Mouse (Mus musculus) A20 (cell line): Measurements from ENCODE around the gene Glis3.

Experiments
- DNase-seq: peaks from one replicate; pipeline ENCODE4 v3.0.0-alpha.2; 2011; ENCODE audit warnings: low read depth, low spot score

The Glis3 gene

DNA sequence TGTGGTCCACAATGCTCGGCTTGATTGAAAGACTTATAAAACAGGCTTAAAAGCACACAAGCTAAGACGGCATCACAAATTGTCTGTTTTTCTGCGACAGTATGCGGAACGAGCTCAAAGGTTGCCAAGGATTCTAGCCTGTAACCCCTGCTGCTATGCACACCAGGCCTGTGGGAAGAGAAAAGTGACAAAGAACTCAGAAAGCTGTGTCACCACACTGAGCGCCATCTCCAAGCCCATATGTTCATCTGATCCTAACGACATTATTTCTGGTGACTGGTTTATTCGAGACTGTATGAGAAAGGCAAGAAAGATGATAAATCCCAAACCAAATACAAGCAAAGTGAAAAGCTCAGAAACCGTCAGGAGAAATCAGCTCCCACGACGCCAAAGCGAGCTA is 144.9 kb downstream of the Glis3 start:
- DNase-seq = no peak

DNA sequence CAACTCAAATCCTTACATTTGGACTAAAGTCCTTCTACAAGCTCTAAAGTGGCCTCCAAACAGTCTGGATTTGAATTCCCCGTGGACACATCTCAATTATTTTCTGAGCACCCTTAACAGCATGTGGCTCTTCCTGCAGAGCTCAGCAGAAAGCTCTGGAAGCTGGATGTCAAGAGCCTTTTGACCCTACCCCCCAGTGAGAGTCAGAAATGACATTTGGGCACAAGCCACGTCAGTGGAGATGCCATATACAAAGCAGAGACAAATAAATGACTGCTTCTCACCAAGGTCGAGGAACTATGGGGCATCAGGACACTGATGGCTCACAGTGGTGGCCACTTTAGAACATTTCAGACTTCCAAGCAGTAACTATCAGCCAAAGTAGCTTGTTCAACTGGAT is 146.3 kb downstream of the Glis3 start:
- no peak for DNase-seq

GRCm38 (mm10) chr19:28531750-28532149 is 148.1 kb downstream of the Glis3 start:
- no peak for DNase-seq

DNA sequence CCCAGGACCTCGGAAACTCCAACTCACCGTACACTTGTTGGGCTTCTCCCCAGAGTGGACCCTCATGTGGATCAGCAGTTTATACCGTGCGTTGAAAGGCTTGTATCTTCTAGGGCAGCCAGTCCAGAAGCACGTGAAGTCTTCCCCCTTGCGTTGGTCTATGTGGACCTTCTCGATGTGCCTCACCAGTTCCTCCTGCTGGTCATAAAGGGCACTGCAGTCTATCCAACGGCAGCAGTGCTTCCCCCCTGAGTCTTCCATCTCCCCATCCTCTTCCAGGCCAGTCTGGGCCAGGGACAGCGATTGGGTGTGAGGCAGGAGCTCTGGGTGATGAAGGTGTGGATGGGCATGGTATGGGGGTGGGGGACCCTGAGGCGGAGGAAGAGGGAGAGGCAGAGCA is 149.0 kb downstream of the Glis3 start:
- DNase-seq = peak; percentile 56

DNA sequence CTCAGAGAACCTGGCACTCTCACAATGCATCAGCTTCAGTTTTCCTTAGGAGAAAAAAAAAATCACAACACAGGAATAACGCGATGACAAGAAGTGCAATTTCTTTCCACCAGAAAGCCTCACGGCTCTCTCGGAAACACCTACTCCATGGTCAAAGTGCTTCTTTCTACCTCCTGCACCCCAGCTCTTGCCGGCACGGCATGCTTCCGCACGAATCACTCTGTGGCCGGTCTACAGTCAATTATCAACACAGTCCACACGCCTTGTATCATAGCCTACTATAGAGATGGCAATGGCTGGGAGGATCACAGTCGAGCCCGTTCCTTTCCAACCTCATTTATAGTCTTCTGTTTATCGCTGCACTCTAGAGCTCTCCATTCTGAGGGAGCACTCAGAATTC is 150.9 kb downstream of the Glis3 start:
- DNase-seq = no peak

GRCm38 (mm10) chr19:28527446-28527845 is 152.4 kb downstream of the Glis3 start:
- no peak for DNase-seq

GRCm38 (mm10) chr19:28525331-28525730 is 154.5 kb downstream of the Glis3 start:
- no peak for DNase-seq

DNA sequence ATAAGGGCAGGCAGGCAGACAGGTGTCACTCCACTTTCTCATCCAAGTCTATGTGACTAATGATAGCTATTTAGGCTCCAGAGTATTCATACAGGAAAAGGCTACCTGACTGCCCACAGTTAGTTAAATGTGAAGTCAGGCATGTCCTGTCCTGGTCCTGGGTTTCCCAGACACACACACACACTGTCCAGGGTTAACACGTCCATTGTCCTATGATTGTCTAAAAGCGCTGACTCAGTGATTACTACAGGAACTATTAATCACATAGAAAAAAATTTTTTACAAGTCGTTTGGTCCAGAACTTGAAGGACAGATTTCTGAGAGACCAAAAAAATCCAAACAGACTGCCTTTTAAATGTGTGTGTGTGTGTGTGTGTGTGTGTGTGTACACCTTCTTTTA is 157.6 kb downstream of the Glis3 start:
- no peak for DNase-seq

DNA sequence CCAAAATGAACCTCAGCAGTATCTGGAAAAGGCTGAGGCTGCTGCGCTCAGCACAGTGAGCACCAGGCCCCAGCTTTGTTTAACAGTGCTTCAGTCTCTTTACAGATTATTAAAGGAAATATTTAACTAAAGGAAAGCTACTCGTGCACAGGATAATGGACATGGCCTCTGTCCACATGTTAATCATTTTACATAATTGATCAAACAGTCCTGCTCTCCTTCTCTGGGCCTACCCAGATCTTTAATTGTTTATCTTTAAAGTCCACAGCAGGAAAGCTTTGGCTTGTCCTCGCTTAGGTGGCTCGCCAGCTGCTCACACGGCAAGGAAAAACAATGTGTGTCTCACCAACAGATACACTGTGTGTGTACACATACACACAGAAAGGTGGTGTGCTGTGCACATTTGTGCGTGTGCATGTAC is 159.1 kb downstream of the Glis3 start:
- DNase-seq = no peak

DNA sequence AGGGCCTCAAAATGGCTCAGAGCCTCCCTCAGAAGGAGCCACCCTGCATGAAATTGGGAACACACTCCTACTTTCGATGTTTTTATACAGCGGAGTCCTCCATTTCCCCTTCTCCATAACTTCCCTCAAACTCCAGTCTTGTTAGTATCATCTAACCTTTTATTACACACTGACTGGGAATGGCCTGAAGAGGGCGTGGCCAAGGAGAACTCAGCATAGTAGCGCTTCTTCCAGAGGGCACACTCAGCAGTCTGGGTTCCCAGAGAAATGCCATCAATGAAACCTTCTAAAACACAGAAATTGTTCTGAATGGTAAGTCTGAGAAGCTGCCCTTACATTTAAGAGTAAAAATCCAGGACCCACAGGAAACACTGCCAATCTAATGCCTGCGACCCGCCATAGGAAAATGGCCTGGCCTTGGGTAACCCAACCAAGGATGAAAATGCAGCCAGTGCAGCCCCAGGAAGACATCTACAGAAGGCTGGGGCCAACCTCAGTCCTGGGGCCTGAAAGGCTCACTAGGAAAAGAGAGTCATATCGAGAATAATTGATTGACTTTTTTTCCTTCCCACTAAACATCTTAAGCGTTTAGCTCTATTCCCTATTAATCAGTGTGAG is 159.6 kb downstream of the Glis3 start:
- no peak for DNase-seq

DNA sequence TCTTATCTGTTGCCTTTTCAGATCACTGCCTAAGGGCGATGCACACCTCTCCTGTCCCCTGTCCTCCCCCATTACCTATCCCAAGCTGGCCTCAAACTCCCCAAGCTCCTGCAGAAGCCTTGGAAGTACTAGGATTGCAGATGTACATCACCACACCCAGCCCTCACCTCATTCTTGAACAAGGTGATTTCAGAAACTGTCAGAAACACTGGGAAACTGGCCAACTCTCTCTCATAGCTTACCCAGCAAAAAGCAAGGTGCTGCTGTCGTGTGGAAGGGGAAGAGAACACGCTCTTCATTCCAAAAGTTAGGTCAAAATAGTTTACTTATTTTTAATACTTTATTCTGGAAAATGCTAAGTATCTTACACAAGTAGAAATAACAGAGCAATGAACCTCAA is 160.6 kb downstream of the Glis3 start:
- DNase-seq = no peak

- no peak for DNase-seq
Measured at GRCm38 (mm10) chr19:28518846-28519245, 161.0 kb downstream of the Glis3 start.

GRCm38 (mm10) chr19:28518266-28518665 is 161.6 kb downstream of the Glis3 start:
- DNase-seq = no peak

GRCm38 (mm10) chr19:28517464-28518080 is 162.3 kb downstream of the Glis3 start:
- DNase-seq = no peak

DNA sequence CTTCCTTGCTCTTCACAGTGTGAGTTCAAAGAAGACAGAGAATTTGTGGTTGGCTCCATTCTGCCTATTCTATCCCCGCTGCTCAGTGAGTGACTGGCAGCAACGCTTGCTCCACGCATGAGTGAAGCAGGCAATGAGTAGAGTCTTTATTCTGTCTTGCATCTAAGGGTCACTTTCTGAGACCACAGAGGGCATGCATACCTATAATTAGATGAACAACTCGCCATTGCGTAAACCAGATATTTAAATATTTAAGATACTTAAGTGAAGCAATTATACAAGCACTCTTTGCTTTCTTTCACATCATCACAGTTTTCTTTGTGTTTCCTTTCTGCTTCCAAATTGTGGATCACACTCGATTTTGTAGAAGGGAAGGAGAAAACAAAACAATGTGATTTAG is 163.4 kb downstream of the Glis3 start:
- no peak for DNase-seq

DNA sequence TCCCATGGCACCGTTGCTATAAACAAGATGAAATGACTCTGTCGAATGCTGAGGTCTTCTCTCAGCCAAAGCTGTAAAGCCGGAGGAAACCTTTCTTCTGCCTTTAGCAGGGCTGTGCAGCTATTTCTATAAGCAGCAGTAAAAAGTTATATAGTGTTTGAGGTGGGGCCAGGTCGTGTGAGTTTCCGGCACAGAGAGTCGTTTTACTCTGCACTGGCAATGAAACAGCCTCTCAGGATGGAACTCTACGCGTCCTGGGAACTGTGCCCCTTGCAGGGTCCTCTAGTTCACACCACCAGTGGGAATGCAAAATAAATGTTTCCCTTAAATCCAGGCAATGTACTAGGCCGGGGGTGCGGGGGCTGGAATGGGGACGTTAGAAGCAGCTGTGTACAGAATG is 167.4 kb downstream of the Glis3 start:
- DNase-seq = no peak

- no peak for DNase-seq
Measured at GRCm38 (mm10) chr19:28511910-28512309, 168.0 kb downstream of the Glis3 start.

DNA sequence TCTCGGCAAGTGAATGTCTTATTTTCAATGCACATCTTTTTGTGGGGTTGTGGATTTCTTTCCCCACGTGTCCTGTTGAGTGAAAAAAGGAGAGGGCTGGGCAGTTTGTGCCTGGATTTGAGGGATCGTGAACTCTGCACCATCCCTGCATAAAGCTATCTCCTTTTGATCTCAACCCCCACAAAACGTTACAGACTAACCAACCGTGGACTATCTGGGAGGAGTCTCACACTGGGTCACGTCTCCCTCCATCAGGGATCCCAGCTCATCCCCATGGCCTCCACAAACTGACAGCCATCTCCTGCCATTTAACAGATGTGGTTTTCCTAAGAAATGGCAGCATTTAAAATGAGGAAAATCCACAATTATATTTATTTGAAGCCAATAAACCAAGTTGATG is 174.5 kb downstream of the Glis3 start:
- no peak for DNase-seq

- no peak for DNase-seq
Measured at GRCm38 (mm10) chr19:28503011-28503410, 176.9 kb downstream of the Glis3 start.

DNA sequence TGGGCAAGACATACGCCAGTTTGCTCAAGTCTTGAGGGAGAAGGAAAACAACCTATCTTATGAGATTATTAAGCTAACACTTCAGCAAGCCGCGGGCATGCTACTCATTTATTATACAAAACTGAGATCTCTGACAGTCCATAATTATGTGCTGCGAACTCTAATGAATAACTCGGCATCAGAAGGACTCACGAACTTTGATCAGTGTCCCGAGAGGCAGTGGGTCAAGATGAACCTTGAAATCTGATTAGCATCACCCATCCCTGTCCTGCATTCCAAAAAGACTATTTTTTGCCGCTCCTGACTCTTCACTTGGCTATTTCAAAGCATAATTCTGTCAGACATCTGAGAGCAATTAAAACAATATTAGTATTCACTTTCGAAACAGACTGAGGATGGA is 178.9 kb downstream of the Glis3 start:
- no peak for DNase-seq

DNA sequence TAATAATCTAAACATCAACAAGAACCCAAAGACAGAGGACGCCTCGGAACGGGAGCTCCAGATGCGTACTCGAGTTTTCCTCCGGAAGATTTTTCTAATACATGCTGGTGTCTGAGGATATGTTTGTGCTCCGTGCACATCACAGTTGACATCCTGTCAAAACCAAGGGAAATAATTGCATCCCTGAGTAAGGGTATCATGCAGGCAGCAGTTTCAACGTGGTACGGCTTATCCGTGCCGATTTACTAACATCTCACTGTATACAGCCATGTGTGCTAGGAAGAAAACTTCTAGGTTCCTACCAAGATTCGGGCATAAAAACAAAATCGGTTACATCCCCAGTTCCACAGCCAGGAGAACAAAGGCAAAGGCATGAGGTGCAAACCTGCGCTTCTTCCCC is 179.4 kb downstream of the Glis3 start:
- no peak for DNase-seq

DNA sequence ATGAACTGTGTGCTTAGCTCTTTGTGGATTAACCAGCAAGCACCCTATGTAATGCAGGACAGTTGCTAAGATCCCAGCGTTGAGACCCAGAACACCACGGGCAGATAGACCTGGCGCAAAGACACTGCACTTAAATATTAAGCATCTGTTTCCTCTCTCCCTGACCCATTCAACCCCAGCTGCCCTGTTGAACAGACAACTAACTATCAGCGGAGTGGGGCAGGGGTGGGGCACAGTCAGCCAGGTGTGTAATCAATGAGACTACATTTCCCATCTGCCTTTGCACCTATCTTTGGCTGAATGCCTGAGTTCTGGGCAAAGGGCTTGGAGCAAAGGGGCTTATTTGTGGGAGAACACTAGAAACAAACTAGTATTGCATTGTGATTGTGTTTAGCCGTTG is 180.1 kb downstream of the Glis3 start:
- no peak for DNase-seq

DNA sequence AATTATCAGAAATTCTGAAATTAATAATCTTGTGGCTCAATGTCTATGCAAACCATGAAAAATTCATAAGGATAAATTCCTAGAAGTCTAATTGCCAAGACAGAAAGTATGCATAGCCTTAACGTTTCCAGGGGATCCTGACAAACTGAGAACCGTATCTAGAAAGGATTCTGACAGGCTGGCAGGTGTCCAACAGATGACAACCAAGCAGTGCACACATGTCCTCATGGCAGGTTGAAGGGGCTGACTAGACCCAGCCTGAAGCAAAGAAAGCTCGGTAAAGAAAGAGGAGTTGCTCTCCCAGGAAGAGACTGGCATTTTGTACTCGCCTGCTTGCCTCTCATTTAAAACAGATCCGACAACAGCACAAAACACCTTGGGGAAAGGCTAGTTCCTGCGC is 184.0 kb downstream of the Glis3 start:
- DNase-seq = no peak
